ENCODE assay signal across 18 mouse cellular contexts in genomic region chr9:75201506-75201905, GRCm38 (mm10).
"Had no signal": no experiment of that assay in that cellular context is flagged by ENCODE, and none has a peak within 500 bp of the region (broad histone marks: within the 10 kb centered on the region; RNA-seq: fewer than 3 reads in every experiment).

No protein-coding gene starts in this region.

- H3K4me3 ChIP-seq: liver, embryonic 13.5 days; midbrain, embryonic 12.5 days; midbrain, embryonic 15.5 days; neural tube, embryonic 12.5 days; neural tube, embryonic 15.5 days had no signal

- H3K27ac ChIP-seq: kidney, postnatal 0 days; liver, embryonic 13.5 days; midbrain, embryonic 12.5 days; midbrain, embryonic 15.5 days; neural tube, embryonic 12.5 days; neural tube, embryonic 15.5 days; stomach, postnatal 0 days had no signal

- DNase-seq: kidney, adult 18-20 months; kidney, postnatal 25 days; liver, embryonic 13.5 days; lung, adult 2 months; lung, postnatal 14 days; lung, postnatal 4 days; right cerebral cortex, adult 18-20 months; right cerebral cortex, postnatal 14 days; right cerebral cortex, postnatal 4 days; thymus, adult 2 months; thymus, postnatal 14 days; thymus, postnatal 4 days had no signal

- ATAC-seq: midbrain, embryonic 15.5 days had no signal
